Mouse (Mus musculus): ENCODE data around the gene Cyb5r4. TPM values are rescaled to one million over a fixed set of nuclear protein-coding genes. Genes with fewer than 3 reads are reported as not detected.
"Not testable (repeated sequence)": the region's sequence is repeated elsewhere in the genome, so short reads cannot be mapped to it uniquely, and the experiment has no call there.

Cyb5r4 gene
- total RNA-seq, 1 experiment from 2014 or later, result 111 TPM

DNA sequence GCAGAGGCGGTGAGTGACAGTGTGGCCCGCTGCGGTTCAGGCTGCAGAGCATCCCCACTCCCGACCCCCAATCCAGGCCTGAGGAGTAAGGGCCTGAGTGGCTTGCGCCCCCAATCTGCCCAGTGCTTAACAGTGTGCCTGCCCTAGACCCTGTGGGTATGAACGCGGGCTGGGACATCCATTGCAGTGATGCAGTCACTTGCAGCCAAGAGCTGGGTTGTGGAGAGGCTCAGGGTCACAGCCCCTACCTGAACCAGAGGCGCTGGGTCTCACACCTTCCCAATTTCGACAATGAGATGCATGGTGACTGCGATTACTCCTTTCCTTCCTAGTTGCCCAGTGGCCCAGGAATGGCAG lies 5.9 kb upstream of the Cyb5r4 start:
- ATAC-seq (replicated peaks; ENCODE audit: low read depth, poor library complexity, severe bottlenecking), result 0 out of 2 replicates have a peak, but pooled peaks have one; percentile 9

DNA sequence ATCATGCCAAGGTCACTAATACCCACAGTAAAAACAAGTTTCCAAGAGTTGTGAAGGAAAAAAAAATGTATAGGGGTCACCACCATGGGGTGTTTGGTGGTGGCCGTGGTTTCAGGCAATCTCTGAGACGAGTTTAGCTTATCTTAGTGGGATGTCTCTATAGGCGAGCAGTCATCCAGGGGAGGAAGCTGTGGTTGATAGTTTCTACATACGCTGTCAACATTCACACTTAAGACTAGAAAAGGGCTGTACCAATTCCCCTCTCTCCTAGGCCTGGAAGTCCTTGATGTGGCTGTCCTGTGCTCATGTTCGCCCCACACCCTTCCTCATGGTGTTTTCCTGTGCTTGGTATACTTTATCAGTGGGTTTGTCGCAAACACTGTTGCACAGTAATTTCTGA lies 4.0 kb downstream of the Cyb5r4 start:
- ATAC-seq (replicated peaks; ENCODE audit: low read depth, poor library complexity, severe bottlenecking), result peak; percentile 43

DNA sequence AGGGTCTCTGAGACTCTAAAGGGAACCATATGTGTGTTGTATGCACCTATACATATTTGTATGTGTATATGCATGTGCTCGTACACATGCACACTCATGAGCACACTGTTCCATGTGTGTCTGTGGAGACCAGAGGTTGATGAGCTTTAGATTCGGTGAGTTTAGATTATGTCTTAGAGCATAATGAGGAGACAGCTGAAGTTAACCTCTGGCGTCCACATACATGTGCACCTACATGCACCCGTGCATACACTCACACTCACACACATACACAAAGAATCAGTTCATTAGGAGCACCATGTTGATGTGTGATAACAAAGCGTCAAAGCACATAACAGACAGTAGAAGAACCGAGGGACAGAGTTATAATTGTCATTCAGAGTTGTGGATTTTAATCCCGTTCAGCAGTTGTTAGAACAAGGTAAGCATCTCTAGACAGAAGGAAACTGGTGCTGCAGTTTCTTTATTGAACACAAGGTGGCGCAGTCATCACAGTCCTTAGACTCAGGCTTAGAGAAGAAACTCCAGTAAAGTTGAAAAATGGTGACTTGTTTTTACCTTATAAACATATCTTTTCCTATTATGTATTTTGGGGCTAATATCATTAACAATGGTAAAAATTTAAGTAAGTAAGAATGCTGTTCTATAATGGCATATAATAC lies 5.7 kb downstream of the Cyb5r4 start:
- ATAC-seq (replicated peaks; ENCODE audit: low read depth, poor library complexity, severe bottlenecking), result peak; percentile 74

DNA sequence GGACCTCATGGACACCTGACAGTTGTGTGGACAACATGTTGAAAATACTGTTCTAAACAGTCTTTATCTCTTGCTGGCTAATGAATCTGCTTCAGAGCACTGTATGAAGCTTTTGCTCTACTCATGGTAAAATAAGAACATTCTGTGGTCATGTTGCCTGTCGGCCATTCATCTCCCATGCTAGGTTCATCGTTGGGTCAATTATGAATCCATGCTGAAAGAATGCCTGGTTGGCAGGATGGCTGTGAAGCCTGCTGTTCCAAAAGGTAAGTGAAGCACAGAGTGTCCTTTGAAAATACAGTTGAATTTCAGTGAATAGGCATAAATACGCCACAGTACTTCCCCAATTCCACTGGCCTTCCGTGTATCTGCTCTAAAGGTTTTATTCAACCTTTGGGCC lies 10.4 kb downstream of the Cyb5r4 start:
- no peak for ATAC-seq (replicated peaks; ENCODE audit: low read depth, poor library complexity, severe bottlenecking)

DNA sequence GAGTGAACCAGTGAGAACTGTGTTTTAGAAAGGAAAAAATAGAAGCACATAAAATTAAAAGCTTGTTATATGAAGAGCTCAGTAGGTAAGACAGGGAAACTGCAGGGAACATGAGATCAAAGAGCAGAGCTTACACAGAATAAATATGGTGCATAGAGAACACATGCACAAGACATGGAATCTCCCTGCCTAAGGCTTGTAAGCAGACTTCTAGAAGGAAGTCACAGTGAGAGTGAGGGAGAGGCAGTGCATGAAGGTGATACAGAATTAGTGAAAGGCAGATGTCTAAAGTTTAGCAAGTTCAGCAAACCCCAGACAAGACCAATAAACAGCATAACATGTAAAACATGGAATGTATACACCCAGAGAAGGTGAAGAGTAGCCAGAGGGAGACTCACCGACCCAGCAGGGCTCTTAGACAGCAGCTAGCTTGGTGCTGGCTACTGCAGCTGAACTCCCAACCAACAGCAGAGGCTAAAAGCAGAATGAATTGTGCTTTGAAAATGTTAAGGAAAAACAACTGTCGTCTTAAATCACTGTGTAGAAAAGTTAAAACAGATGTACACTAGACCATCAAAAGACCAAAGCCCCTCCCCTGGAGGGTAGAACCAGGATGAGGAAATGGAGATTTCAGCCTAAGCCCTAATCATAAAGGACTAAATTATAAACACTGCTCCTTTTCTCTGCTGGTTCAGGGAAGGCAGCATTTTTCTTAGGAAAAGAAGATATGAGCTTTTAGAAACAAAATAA lies 13.2 kb downstream of the Cyb5r4 start:
- ATAC-seq (replicated peaks; ENCODE audit: low read depth, poor library complexity, severe bottlenecking), result no peak

DNA sequence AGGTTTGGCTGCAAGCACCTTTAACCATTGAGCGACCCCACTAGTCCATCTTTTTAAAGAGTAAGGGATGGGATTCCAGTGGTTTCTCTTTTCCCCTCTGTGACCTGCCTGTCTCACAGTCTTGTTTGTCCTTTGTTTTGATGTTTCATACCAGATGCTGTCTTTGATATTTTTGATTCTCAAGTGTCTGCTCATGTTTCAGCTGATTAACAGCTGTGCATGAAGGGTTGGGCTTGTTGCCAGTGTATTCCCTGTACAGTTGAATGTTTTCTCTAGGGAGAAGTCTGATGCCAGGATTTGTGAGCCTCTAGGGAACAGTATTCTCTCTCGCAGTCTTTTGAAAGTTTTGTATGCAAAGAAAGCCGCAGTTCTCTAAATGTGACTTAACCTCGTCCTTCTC lies 27.6 kb downstream of the Cyb5r4 start:
- no peak for ATAC-seq (replicated peaks; ENCODE audit: low read depth, poor library complexity, severe bottlenecking)

DNA sequence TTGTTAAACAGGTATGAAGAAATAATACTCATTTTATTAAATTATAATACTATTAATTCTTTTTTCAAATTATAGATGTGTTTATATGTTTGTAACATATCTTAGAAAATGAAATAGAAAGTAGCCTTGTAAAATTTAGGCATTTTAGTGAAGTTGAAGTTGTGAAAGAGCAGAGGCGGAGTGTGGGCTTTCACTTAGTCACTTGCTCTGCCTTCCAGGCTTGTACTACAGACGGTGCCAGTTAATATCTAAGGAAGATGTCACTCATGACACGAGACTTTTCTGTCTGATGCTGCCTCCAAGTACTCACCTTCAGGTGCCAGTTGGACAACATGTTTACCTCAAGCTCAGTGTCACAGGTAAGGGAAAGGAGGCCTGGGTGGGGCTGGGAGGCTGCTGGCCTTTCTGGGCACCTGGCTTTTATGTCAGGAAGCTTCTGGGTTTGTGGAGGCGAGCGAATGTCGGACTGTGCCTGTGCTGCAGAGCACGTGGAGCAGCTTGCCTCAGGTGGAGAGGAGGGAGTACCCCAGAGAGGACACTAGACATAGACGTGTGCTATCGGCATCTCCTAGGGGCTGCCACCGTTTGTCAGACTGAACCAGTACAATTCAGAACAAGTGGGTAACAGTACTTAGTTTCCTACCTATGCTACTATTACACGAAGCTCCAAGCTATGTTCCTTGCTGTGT lies 33.9 kb downstream of the Cyb5r4 start:
- ATAC-seq (replicated peaks; ENCODE audit: low read depth, poor library complexity, severe bottlenecking), result no peak

DNA sequence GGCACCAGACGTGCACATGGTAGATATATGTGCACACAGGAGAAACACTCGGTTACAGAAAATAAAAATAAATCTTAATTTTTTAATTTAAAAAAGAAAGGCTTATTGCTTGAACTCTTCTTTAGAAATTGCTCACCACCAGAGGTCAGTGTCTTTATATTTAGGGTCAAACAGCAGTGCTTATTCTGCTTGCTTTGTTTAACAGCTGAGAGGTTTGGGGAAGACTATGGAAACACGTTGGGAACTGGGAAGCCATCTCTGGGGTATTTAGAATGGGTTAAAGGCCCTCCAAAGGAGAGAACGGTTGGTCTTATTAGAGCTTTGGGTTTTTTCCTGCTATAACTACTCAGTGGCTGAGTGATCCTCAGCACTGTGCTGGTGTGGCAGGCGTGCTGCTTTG lies 40.5 kb downstream of the Cyb5r4 start:
- ATAC-seq (replicated peaks; ENCODE audit: low read depth, poor library complexity, severe bottlenecking), result no peak

DNA sequence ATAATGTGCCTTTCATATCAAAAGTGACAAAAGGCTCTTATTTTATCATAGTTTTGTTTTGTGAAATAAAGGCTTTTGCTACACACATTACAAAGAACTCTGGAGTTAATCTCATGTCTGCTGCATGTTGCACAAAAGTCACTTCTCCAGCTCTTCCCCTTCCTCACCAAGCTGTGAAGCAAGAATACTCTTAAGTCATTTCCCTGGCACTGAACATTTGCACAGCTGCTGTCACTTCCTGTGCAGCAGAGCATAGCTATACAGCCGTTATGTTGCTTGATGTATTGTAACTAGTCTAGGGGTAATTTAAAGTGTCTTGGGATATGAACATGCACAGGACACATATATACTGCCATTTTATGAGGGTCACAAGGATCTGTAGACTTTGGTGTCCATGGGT lies 46.3 kb downstream of the Cyb5r4 start:
- ATAC-seq (replicated peaks; ENCODE audit: low read depth, poor library complexity, severe bottlenecking), result no peak

DNA sequence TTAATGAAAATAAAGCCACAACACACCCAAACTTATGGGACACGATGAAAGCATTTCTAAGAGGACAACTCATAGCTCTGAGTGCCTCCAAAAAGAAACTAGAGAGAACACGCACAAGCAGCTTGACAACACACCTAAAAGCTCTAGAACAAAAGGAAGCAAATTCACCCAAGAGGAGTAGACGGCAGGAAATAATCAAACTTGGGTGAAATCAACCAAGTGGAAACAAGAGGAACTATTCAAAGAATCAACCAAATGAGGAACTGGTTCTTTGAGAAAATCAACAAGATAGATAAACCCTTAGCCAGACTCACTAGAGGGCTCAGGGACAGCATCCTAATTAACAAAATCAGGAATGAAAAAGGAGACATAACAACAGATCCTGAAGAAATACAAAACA lies 49.8 kb downstream of the Cyb5r4 start:
- ATAC-seq (replicated peaks; ENCODE audit: low read depth, poor library complexity, severe bottlenecking), result not testable (repeated sequence)

DNA sequence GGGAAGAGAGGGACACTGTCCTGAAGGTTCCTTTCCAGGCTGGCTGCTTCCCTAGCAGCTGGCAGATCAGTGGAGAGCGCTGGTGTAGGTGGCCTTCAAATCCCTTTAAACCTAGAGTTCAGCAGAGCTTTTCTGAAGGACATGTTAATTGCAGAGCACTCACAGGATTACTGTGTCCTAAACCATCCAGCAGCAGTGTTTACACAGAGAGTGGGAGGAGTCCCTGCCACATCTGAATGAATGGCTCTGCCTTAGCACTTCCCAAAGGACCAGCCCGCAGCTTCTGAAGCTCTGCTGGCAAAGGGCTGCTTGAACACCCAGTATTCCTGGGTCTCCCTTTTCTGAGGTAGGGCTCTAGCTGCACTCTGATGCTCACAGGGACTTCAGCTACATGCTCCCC lies 56.1 kb downstream of the Cyb5r4 start:
- ATAC-seq (replicated peaks; ENCODE audit: low read depth, poor library complexity, severe bottlenecking), result no peak

DNA sequence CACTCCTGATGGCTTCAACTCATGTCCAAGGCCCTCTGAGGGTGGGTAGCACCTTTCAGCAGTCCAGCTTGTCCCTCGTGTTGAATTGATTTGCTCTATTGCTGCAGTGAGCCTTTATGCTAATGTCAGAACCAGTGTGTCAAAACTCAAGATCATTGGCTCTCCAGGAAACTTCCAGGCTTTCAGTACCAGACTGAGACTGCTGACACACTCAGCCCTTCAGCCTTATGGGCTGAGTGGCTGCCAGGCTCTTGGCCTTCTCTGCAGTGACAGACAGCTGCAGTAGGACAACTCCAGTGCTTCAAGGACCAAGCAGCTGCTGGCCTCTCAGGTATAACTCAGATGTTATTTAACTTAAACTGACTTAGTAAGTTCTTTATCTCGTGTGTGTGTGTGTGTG lies 57.7 kb downstream of the Cyb5r4 start:
- no peak for ATAC-seq (replicated peaks; ENCODE audit: low read depth, poor library complexity, severe bottlenecking)

DNA sequence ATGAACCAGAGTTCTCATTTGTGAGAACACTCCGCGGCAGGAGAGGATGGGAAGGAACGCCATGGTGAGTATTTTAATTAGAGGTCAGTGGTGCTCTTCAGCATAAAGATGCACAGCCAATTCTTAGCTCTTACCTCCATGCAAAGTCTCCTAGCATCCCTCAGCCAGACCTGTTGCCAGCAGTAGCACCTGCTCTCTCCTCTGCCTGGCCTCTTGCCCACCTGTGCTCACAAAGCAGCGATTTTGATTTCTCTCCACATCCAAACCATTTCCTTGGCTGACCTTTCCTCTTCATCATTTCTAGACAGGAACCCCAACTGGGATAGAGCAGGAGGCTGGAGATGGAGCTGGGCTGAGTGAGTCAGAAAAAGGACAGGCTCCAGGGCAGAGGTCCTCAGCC lies 65.2 kb downstream of the Cyb5r4 start:
- ATAC-seq (replicated peaks; ENCODE audit: low read depth, poor library complexity, severe bottlenecking), result no peak

DNA sequence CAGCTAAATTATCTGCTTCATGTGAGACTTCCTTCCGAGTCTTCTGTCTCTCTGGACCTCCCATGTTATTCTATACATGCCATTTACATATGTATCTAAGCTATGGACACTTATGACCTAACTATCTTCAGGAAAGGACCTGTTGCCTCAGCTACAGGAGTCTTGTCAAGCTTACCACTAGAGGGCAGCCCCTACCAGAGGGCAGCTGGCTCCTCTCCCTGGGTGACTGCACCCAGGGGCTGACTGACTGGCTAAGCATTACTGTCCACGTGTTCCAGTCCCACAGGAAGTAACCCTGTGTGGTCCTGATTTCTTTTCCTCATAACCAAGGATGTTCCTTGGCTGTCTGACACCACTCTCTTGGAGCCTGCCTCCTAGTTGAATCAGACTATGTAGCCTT lies 76.2 kb downstream of the Cyb5r4 start:
- peak; percentile 58; the same call in 1 of the 2 replicates for ATAC-seq (replicated peaks; ENCODE audit: low read depth, poor library complexity, severe bottlenecking)

DNA sequence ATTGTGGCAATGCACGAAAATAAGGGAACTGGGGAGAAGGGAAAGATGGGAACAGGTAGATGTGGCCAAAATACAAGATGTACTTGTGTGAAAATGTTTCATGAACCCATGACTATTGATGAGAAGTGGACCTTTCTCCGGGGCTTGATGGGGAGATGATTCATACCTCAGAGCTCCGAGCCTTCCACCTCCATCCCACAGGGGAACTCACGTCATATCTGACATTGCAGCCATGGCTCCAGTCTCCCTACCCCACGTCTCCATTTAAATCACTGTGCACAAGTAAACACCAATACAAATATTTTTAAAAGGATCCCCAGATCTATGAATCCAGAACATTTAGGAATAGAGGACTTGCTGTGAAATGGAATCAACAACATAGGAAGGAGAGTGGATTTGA lies 93.2 kb downstream of the Cyb5r4 start:
- ATAC-seq (replicated peaks; ENCODE audit: low read depth, poor library complexity, severe bottlenecking), result no peak

DNA sequence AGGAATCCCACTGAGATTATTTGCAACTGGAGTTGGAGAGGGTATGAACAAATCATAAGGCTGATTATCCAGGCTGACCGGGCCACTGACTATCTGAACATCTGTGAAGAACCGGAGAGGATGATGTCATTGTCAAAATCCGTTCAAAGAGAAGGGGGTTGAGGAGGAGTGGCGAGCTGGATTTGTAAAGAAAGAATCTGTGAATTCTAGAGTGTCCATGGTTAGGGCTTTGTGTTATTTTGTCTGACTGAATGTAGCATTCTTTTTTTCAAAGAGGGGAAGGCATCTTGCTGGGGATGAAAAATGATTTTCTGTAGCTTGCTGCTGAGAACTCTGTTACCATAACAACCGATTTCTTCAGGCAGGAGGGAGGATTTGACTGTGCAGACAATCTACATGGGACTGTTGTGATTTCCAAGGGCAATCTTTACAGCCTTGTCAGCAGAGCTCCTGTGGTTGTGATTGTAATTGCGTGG lies 93.7 kb downstream of the Cyb5r4 start:
- ATAC-seq (replicated peaks; ENCODE audit: low read depth, poor library complexity, severe bottlenecking), result no peak

DNA sequence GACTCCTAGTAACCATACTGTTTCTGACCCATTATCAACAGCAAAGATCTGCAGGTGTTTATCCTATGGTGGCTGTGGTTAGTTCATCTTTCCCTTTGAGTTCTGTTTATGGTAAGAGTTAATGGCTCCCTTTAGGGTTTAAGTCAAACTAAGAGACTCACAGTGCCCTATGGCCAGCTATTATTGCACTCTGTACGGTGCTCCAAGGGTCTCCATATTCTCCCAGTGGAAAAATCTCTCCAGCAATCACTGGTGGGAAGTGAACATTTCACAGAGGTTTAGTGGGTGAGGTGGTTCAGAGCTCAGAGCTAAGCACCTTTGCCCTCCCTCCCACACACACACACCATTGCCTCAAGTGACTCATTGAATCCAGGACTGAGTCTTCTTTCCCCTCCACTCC lies 94.2 kb downstream of the Cyb5r4 start:
- no peak for ATAC-seq (replicated peaks; ENCODE audit: low read depth, poor library complexity, severe bottlenecking)

DNA sequence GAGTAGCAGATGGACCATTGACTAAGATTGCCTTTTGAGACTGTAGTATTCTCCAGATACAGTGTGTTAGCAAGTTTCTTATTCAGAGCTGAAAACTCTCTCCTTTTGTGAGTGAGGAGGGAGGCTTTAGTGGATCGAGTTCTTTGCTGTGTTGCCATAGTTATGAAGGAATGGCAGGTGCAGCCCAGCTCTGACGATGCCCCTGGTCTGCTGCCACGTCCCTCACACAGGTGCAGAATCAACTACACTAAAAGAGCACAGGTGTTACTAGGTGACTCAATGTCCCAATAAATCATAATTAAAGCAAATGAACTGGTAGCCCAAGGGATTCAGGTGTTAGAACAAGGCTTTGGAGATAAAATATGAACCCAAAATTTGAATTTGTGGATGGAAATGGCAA lies 97.2 kb downstream of the Cyb5r4 start:
- no peak for ATAC-seq (replicated peaks; ENCODE audit: low read depth, poor library complexity, severe bottlenecking)

DNA sequence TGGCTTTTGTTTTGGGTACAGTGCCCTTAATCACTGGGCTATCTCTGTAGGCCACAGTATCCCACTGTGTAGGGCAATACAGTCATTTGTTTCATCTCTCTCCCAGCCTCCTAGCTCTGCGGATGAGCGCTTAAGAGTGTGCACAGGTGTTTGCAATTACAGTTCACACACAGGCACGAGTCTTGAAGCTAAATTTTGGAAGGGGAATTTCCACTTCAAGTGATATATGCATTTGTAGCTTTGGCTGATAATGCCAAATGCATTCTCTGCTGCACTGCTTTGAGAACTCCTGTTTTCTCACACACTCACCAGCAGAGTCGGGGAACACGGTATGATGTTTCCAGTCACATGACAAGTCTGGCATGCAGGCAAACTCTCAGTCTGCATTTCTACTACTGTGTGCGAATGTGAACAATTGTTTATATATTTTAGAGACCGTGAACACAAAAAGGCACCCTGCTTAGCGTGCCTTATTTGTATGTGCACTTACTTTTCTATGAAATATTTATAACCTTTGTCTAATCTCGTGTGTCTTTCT lies 100.2 kb downstream of the Cyb5r4 start:
- ATAC-seq (replicated peaks; ENCODE audit: low read depth, poor library complexity, severe bottlenecking), result no peak

DNA sequence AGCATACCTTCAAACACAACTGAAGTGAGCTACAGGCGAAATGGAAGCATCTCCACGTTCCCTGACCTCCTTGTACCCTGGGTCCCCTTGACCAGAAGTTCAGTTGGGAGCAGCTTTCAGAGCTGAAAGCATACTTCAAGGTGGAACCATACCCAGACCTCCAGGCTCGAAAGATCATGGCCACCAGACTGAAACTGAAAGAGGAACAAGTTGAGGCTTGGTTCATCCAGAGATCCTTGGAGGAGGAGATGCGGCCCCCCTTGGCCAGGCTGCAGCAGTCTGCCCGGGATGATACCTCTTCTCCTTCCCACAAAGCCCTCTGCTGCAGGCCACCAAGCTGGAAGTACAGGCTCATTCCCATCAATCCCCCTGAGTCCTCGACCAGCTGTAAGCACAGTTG lies 105.2 kb downstream of the Cyb5r4 start:
- not testable (repeated sequence) for ATAC-seq (replicated peaks; ENCODE audit: low read depth, poor library complexity, severe bottlenecking)

All from common myeloid progenitor, adult 5-6 weeks (primary cell).